Mouse (Mus musculus) Muller cell, postnatal 12 days (primary cell): ENCODE results near the gene Cacng1.
A peak's percentile ranks its signal among the peaks of the same experiment; 100 is the strongest.

Source experiments
- DNase-seq: peaks from one replicate; pipeline ENCODE4 v3.0.0-alpha.2; 2015; ENCODE audit errors: inconsistent ontology term

Cacng1 gene

DNA sequence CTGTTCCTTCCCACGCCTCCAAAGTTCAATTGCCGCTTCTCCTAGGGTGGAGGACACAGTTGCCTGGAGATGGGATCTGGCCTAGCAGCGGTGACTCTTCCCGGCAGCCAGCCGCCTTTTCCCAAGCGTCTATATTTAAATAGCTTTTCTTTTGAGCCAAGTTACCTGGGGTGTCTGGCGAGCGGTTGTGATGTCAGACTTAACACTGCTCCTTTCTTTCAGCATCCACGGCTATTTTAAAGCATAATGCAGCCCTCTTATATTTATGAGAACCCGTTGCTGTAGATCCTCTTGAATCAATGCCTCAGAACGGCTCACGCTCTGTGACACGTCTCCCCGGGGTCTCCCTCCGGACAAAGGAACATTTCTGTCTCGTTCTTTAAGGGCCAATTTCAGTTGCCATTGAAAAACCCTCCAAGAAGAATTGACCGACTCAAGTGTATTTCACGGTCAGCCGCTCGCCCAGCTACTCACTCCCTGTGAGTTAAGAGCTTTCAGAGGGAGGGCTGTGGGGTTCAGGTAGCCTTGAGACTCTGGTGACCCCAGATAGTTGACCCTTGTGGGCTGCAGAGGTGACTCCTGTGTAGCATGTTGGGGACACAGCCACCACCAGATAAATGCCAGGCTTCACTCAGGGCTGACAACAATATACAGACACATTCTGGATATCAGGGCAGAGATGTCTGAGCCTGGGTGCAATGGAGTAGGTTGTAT is 8.3 kb downstream of the Cacng1 start:
- DNase-seq, result no peak

DNA sequence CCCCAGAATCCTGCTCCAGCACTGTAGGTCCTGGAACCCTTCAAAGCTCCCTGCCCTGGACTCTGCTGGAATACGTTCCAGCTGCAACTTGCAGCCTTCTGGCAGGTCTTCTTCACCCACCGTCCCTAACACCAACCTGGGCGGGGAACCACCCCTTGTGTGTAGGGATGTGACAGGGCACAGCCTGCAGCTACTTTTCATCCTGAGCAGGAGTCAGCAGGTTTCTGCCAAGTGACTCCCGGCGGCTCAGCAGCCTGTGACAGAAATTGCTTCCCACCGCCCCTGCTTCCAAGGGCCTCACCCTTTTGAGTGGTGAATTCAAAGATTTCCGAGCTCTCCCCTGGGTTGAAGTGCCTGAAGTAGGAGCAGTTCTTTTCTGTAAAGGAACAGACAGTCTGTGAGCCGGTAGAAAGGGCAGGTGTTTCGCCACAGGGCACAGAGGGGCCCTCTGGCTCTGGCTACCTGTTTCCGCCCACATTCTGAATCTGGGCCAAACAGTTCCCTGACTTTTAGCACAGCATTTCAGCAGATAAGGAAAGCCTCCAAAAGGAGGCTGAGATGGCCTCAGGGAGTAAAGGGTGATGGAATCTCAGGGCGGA is 10.7 kb downstream of the Cacng1 start:
- DNase-seq, result no peak

DNA sequence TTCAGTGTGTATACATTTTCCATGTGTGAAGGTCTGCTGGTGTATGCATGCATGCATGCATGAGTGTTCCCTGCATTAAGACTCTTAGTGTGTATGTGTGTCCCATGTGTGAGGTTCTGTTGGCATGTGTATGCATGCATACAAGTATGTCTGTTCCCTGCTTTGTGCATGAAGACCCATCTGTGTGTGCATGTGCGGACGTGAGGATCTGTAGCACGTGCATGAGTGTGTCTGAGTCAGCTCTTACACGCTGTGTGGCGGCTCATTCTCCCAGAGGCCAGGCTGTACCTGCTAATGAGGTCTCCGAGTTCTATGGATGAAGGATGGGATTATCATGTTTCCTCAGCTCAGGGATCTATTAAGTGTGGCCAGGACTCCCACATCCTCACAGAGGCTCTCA is 11.3 kb downstream of the Cacng1 start:
- no peak for DNase-seq

DNA sequence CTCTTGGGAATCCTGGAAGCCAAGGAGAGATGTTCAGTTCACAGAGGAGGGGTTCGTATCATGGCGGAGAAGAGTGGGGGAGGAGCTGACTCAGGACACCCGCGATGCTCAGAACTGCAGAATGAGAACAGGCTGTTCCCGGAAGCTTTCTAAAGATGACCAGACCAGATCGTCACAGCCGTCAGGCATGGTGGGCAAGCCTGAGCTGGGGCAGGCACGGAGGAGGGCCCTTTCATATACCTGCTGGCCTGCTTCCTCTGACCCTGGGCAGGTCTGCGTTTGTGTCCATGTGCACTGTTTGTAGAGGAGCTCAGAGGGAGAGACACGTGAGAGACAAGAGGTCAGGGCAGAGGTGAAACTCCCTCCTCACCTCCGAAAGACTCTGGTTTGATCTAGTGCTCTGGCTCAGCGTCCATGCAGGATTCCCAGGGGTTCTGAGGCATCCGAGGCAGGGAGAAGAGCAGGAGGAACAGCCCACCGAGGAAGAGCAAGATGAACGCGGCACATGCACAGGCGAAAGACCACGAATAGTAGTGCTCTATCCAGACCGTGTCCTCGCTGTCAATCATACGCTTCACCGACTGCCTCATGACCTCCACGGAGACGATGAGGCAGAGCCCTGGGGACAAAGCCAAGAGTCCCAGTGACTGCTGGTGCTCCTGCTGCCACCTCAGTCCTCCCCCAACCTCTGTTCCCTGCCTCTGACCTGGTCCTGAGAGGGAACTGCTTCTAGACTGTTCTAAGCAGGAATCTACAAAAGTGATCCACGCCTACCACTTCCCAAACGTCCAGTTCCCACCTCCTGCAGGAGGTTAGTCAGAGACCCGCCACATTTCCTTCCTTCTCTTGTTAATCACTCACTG is 12.8 kb downstream of the Cacng1 start:
- peak; percentile 5 for DNase-seq

DNA sequence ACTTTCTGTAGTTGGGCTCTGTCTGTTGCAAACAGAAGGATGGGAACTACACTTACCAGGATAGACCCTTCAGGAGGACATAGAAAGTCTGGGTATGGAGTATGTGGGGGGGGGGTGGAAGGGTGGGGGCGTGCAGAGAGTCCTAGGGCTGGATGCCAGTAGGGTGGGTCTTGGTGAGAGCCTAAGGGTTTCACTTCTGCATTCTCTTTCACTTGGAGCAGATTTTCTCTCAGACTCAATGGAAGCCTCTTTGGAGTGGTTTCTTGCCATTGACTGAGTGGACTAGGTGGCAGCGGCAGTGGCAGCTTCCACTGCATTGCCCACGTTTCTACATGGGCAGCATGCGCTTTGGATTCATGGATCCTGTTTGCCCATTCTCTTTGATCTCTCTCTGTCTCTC is 16.4 kb downstream of the Cacng1 start:
- DNase-seq, result no peak

DNA sequence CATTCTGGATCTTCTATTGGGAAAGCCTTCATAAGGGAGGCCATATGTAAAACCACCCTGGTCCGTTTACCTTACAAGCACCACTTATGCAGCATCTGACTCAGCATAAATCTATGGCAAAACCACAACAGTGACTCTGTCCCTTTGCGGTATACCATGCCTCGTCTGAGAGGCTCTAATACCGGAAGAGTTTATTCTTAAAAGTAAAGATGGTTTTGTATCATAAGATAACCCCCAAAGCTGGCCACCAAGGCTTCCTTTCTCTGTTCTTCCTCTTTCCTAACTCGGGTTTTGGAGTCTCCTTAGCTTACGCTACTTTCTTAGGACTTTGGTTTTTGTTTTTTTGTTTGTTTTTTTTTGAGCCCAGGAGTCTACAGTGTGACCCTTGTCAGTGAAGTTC is 23.0 kb downstream of the Cacng1 start:
- no peak for DNase-seq

DNA sequence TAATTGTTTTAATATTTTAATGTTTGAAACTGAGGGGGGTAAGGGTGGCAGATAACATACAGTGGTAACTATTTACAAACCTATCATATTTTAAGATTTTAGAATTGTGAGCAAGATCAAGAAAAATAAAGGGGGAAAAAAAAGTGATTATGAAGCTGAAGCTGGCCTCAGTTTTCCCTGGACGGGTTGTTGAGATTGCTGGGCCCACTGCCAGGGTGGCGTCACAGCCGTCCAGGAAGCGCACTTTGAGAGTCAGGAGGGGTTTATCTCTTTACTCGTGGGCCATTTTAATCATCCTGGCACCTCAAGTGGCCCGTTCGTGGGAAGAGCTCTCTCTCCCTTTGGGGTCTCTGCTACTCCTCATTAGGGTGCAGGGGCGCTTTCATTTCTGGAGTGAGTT is 24.8 kb downstream of the Cacng1 start:
- DNase-seq, result no peak

DNA sequence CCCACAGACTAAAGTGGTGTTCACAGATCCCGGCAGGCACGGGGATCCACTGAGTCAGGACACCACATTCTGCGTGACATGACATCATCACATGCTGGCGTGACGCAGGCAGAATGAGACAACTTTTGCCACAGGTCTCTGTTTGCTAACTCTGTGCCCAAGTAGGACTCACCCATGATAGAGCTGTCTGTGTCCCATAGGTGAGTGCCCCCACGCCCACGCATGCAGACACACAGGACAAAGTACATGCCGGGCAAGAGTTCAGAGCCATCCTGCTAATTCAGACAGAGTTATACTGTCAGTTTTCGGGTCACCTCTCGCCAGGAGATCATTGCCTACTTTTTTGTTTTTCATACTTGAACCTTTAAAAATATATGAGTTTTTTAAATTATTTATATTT is 27.8 kb downstream of the Cacng1 start:
- no peak for DNase-seq

DNA sequence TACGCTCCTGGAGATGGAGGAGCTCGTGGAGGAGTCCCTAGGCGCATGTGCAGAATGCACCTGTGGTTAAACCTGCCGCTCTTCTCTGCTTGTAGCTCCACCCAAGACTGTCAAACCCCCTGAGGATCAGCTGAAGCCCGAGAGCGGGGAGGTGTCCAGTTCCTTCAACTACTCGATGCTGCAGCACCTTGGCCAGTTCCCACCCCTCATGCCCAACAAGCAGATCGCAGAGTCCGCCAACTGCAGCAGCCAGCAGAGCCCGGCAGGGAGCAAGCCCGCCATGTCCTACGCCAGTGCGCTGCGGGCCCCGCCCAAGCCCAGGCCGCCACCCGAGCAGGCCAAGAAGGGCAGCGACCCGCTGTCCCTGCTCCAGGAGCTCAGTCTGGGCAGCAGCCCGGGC is 30.0 kb downstream of the Cacng1 start:
- no peak for DNase-seq

DNA sequence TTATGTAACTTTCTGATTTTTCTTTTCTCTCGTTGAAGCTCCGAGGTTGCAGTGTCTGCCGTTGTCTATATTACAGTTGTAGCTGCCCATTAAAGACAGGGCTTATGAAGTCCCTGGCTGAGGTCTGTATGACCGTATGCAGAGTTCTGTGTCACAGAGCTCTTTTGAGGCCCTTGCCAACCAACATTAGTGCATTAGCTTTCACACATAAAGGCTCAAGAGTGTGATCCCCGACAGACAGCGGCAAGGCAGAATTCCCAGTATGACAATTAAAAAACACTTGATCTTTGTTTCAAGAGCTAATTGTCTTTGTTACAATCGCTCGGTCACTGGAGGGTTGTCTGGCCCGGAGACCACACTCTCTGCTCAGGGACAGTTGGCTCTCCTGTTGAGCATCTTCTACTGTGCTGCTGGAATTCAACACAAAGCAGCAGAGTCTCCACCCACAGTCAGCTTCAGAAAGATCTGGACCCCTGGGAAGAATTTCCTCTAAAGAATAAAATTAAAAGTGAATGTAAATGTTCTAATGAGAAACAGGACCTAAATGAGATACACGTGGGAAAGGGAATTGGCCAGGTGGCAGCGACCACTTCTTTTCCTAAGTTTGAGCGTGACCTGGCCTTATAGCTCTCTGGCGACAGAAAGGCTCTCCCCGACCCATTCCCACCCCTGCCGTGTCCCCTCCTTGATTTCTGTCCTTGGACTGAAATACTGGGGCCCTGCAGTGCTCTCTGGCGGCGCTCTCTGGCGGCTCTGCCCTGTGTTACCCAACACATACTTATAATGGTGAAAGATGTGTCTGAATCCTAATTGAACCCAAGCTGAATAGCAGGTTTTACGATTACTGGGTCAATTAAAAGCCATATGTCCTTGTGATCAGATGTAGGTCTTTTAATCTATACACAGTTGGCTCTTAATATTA is 32.5 kb downstream of the Cacng1 start:
- DNase-seq, result peak; percentile 58

DNA sequence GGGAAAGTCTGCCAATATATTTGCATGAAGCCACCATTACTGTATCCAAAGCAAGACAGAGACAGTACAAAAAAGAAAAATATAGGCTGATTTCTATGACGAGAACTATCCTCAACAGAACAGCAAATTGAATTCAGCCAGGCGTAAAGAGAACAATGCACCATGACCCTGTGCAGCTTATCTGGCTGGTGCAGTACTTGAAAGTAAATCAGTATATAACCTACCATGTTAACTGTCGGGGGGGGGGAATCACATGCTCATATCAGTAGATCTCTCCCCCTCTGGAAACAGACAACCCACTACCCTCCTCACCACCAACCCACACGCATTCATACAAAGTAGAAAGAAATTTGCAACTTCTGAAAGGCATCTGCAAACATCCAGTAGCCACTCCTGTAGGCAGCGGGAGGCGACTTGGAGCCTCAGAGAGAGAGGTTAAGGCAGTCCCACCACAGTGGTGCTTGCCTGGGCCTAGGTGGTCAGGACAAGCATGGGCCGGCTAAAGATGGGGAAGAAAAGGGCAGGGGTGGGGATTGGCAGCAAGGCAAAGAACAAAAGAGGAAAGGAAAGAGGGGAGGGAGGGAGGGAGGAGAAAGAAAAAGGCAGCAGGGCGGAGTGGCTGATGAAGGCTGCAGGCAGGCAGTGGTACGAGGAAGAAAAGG is 33.5 kb downstream of the Cacng1 start:
- DNase-seq, result no peak

DNA sequence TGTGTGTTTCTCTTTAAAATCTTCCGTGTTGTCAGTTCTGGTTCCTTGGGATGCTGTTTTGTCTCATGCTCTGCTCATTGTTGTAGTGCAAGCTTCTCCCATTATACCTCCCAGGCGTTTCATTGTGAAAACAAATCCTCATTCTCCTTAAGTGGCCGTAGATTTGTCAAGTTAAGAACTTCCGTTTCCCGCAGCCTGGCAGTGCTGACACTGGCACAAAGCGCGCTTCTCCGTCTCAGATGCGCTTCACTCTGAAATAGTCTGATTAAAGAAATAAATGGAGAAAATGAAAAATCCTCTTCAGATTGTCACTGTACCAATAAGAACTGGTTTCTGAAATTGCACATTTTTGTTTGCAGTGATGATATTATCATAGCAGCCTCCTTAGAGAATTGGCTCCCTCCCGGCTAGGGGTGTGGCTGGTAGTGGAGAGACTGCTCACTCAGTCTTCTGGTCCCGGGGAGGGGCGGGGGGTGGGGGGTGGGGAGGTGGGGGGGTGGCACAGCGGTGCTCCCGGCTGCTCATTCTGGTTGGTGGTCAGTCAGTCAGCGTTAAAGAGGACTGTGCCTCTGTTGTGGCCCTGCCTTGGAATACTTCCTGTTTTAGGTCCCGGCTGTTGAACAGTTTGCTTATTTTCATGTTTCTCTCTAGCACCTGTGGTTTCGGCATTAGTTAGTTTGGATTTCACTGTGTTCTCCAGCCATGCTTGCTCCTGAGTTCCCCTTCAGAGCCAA is 39.9 kb downstream of the Cacng1 start:
- DNase-seq, result no peak

DNA sequence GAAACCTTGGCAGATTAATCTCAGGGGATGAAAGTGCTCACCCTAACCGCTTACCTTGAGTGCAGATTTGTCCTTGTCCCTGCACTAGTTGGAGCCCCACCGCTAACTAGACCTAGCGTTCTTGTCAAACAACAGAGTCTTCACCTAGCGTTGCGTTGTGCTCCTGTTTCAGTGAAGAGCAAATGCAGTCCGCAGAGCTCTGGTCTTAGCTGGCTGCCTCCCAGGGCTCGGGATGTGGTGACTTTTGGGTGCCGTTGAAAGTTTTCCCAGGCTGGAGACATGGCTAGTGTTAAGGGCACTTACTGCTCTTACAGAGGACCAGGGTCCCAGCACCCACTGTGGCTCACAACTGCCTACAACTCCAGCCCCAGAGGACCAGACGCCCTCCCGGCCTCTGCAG is 41.1 kb downstream of the Cacng1 start:
- no peak for DNase-seq

DNA sequence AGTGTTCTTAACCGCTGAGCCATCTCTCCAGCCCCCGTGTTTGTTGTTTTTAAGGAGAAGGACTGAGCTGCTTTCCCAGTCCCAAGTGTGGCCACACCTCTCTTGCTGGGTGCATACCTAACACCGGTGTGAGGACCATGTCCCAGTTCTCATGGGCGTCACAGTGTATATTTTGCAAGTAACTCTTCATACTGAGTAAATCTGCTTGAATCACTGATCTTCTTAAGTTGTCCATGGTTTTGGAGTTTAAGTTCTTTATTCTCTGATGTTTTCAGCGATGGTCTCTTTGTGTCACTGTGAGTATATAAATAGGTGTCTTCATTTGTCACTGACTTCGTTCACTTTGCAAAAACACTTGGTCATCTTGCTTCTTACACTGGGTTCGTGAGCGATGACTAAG is 41.7 kb downstream of the Cacng1 start:
- peak; percentile 36 for DNase-seq

DNA sequence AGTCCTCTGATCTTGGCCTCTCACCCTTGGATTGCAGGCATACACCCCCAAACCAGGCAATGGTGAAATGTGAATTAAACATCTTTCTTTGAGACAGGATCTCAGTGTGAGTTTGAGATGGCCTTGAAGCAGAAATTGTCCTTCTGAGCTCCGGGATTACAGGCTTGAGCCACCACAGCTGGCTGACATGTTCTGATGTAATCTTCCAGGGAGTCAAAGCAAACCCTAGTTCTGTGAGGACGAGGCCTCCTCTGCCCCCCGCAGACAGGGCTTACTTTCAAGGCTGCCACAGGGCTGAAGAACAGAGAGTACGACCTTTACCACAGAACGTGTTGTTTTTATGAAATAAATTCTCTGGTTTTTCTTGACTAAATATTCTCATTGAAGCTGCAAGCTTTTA is 42.3 kb downstream of the Cacng1 start:
- no peak for DNase-seq

DNA sequence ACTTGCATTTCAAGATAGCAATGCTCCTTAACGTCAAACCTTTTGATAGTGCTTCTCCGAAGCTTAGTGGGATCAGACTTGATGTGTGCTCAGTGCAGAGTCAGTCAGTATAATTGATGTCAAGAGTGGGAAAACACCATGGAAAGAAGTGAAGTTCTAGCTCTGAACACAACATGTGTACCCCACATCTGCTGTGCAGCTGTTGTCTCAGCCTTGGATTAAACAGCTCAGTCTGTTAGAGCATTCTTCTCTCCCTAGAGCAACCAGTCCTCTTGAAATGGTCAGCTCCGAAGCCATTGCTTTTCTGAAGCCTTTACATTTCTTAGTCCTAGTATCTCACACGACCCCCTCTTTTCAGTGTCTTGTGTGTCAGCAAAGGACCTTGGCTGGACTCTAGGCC is 47.3 kb downstream of the Cacng1 start:
- no peak for DNase-seq

DNA sequence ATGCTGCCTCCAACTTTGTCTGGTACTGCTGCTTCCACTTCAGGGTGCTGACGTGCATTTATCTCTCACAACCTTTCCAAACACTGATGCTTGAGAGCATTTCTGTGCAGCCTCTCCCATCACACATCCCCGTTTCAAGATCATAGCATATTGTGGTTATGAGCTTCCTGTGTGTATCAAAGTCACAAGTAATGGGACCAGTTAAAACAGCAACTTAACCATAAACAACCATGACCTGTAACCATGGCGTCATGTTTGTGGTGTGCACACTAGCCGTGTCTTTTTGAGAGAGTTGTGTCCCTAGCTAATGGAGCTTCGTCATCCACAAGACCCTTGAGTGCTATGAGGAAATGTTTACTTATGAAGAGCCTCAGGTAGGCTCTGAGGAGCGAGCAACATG is 48.1 kb downstream of the Cacng1 start:
- no peak for DNase-seq

DNA sequence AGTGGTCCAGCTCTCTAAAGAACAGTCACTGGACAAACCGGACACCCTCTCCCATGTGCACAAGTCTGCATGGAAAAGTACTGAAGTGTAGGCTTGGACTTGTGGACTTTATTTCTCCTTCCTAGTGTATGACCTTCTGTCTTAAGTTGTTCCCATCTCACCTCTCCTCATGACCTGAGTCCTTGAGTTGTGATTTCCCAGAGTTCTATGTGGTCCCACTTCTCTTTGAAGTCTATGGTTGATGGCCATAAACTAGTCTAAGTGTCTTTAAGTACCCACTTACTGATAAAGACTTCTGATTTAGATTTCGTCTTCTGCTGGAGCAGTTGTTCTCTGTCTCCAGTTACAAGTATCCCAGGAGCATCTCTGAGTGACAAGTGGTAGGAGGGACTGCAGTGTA is 48.8 kb downstream of the Cacng1 start:
- DNase-seq, result no peak

DNA sequence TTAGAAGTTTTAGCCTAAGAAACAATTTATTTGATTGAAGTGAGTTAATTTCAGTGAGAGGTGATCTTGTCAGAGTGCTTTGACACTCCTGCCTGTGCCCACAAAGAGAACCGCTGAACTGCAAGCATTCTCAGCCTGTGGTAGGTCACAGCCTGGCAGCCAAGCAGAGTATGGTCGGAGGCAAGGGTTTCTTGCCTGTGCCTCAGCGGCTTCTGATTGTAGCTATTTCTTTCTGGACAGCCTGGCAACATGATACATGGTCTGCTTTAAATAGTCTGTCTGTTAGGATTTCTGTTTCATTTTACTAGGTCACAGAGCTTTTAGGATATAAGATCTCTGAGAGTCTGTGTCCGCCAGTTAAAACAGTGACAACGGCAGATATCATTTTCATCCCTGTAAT is 53.7 kb downstream of the Cacng1 start:
- no peak for DNase-seq

DNA sequence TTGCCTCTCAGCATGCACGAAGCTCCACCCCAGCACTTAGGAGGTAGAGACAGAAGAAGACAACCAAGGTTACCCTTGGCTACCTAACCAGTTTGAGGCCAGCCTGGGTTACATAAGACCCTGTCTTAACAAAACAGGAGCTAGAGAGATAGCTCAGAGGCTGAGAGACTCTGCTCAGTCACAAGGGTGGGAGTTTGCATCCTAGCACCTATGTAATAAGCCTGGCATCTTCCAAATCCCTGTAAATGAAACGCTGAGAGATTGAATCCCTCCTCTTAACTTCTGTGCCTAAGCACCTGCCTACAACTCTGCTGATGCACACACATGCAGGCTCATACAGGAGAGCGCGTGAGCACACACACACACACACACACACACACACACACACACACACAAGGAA is 55.9 kb downstream of the Cacng1 start:
- no peak for DNase-seq

DNA sequence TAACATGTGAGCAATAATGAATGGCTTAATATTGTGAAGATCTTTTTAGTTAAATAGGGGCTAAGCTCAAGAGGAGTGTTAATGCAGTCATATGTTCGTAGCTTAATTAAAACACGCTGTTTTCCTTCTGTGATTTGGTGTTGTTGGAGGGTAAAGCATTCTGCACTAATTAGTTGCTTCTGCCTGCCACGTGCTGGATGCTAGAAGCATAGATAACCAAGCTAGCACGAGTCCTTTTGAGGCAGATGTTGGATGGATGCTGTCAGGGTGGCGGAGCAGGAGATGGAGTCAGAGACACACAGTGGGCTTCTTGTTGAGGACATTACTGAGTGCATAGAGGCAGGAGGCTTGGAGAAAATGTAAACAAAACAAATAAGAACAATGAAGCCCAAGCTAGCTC is 59.2 kb downstream of the Cacng1 start:
- DNase-seq, result no peak
